Mouse (Mus musculus) stomach, embryonic 14.5 days (tissue): ENCODE measurements around the gene Adcy10. TPM values are rescaled to one million over a fixed set of nuclear protein-coding genes. Genes with fewer than 3 reads are reported as not detected.

Experiments
- ATAC-seq: fragments of 200-750 bp; cut with Nextera tagmentation; 2 replicates; pipeline ENCODE4 v1.8.0; 2017; ENCODE audit warnings: low read depth, moderate TSS enrichment; ENCODE audit not compliant: insufficient number of reproducible peaks, insufficient read depth, low FRiP score
- H3K27ac ChIP-seq: fragments of 300-500 bp; sonication (generic); 2 replicates; pipeline ENCODE4 v1.5.1; 2014; ENCODE audit warnings: mild to moderate bottlenecking, low read length, moderate library complexity, mixed read lengths
- H3K27me3 ChIP-seq: fragments of 300-500 bp; sonication (generic); 2 replicates; pipeline ENCODE4 v1.6.1; 2014; ENCODE audit warnings: low read length, control low read depth, mixed read lengths; ENCODE audit not compliant: control insufficient read depth, insufficient read depth
- H3K36me3 ChIP-seq: fragments of 300-500 bp; sonication (generic); 2 replicates; pipeline ENCODE4 v1.6.1; 2014; ENCODE audit warnings: mild to moderate bottlenecking, control low read depth, low read length, moderate library complexity, mixed read lengths; ENCODE audit not compliant: control insufficient read depth, insufficient read depth
- H3K4me1 ChIP-seq: fragments of 300-500 bp; sonication (generic); 2 replicates; pipeline ENCODE4 v1.6.1; 2014; ENCODE audit warnings: low read length, control low read depth, mixed read lengths; ENCODE audit not compliant: control insufficient read depth, insufficient read depth
- H3K4me2 ChIP-seq: fragments of 300-500 bp; sonication (generic); replicated peaks from 2 replicates; pipeline ENCODE4 v1.6.1; 2014; ENCODE audit warnings: low read depth, low read length, control low read depth
- H3K4me3 ChIP-seq: fragments of 300-500 bp; sonication (generic); 2 replicates; pipeline ENCODE4 v1.5.1; 2014; ENCODE audit warnings: low read depth, low read length, control low read depth
- H3K9ac ChIP-seq: fragments of 300-500 bp; sonication (generic); replicated peaks from 2 replicates; pipeline ENCODE4 v1.6.1; 2014; ENCODE audit warnings: low read depth, mild to moderate bottlenecking, control low read depth, low read length, moderate library complexity, mixed read lengths
- H3K9me3 ChIP-seq: fragments of 300-500 bp; sonication (generic); 2 replicates; pipeline ENCODE4 v1.6.1; 2016; ENCODE audit warnings: low read depth, low read length, control low read depth; ENCODE audit not compliant: control insufficient read depth
- WGBS: fragments of 180-500 bp; shearing (Covaris S2); extraction: QIAGEN DNeasy Blood & Tissue Kit; methylation state at CpG from one replicate; pipeline ENCODE4 v1.1.7; 2014; 5-methylcytosine and 5-hydroxymethylcytosine counted together
- polyA plus RNA-seq: library from polyadenylated mRNA; unstranded; fragments of >200 nt; fragmentation: Nextera tagmentation; extraction: Ambion mirVana; gene quantifications from 2 replicates; pipeline ENCODE4 v1.2.1, GENCODE M21; 2014

Gene Adcy10
- polyA plus RNA-seq, 1 experiment from 2014 or later: 0.39 TPM

DNA sequence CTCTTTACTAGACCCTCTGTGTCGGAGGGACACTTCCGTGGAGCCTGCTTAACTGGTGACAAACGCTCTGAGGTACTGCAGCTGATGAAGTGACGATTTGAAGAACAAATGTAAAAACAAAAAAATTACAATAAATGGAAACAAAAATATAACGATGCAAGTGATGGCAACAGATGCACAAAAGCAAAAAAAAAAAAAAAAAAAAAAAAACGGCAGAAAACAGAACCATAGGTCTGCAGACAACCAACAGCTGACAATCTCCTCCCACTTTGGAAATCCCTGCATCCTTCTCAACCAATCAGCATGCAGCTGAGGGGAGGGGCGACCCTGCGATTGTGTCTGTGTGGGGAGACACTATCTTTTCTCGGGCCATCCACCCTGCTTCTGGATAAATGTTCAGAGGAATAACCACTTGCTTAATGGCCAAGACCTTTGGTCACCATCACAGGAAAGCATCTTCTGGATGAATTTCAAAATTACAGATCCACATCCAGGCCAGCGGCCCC is 116.8 kb downstream of the Adcy10 start:
- Histone ChIP-seq H3K27me3 (no peaks in the 10 kb centered on the region), H3K4me2 (no peak overlapping the region), H3K9ac (no peak overlapping the region), H3K9me3 (no peaks in the 10 kb centered on the region), H3K4me1 (no peaks in the 10 kb centered on the region), H3K4me3 (no peak overlapping the region), H3K27ac (no peak overlapping the region), H3K36me3 (peaks cover 52% of the 10 kb centered on the region)
- WGBS: 85% methylated on average over 9 of the region's 10 CpGs
- no peak for ATAC-seq

DNA sequence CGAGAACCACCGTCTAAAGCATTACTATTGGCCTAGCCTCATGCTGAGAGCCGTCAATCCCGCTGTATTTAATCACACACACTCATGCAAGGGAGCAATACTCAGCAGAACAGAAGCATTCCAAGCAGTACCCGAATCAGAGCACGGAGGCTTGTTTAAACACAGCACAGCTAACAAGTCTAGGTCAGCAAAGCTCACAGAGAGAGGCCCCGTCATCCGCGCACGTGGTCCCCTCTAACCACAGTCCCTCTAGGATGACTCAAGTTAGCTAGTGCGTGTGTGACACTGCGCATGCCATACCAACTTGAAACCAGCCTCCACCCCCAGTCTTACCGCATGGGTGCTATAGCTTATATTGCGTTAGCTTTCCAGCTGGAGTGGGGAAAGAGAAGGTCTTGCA is 118.2 kb downstream of the Adcy10 start:
- Histone ChIP-seq H3K4me3 (no peak overlapping the region), H3K27me3 (no peaks in the 10 kb centered on the region), H3K4me1 (no peaks in the 10 kb centered on the region), H3K36me3 (peaks cover 52% of the 10 kb centered on the region), H3K27ac (no peak overlapping the region), H3K4me2 (no peak overlapping the region), H3K9ac (no peak overlapping the region), H3K9me3 (no peaks in the 10 kb centered on the region)
- peak; percentile 46; the same call in 1 of the 2 replicates for ATAC-seq
- 86% methylated on average over 14 of the region's 14 CpGs for WGBS

GRCm38 (mm10) chr1:165604203-165604602 is 119.2 kb downstream of the Adcy10 start:
- no peaks in the 10 kb centered on the region for H3K27me3 ChIP-seq
- H3K4me1 ChIP-seq: no peaks in the 10 kb centered on the region
- H3K9ac ChIP-seq: no peak overlapping the region
- H3K4me3 ChIP-seq: no peak overlapping the region
- peaks cover 48% of the 10 kb centered on the region for H3K36me3 ChIP-seq
- 81% methylated on average over 8 of the region's 8 CpGs for WGBS
- H3K9me3 ChIP-seq: no peaks in the 10 kb centered on the region
- no peak overlapping the region for H3K27ac ChIP-seq
- no peak for ATAC-seq
- H3K4me2 ChIP-seq: no peak overlapping the region

DNA sequence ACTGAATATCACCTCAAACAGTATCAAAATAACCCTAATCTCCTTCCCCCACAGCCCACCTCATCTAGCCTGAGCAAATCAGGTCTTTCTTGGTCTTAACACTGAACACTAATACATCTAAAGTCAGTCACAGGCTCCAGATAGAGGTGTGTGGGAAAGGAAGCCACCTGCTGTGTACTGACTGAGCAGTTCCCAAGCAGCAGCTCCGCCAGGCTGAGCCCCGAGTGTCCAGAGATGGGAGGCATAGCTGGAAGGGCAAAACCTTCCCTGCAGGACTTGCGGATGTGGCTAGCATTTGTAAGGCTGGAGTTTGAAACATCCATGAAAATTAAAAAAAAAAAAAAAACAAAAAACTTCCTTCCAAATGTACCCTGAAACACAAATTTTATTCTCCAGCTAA is 120.1 kb downstream of the Adcy10 start:
- H3K4me2 ChIP-seq: no peak overlapping the region
- H3K27me3 ChIP-seq: no peaks in the 10 kb centered on the region
- no peak overlapping the region for H3K4me3 ChIP-seq
- H3K36me3 ChIP-seq: peaks cover 48% of the 10 kb centered on the region
- H3K27ac ChIP-seq: no peak overlapping the region
- 89% methylated on average over 3 of the region's 3 CpGs for WGBS
- no peak for ATAC-seq
- H3K9ac ChIP-seq: no peak overlapping the region
- peaks cover 4% of the 10 kb centered on the region for H3K4me1 ChIP-seq
- no peaks in the 10 kb centered on the region for H3K9me3 ChIP-seq

DNA sequence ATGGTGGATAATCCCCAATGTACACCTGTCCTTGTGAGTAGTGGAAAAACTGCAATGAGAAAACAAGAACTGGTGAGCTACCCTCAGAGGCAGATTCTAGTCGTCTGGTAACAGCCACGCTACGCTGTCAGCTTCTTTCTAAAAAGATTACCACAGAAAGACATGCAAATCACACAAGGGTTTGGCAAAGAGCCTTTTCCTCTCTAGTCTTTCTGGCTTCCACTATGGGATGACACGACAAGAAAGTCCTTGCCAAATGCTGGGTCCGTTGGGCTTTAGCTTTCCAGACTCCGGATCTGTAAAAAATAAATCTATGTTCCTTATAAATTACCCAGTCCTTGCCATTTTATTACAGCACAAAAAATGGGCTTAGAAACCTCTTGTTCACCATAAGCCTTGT is 120.8 kb downstream of the Adcy10 start:
- WGBS: 86% methylated on average over 6 of the region's 6 CpGs
- Histone ChIP-seq H3K36me3 (peaks cover 48% of the 10 kb centered on the region), H3K4me2 (no peak overlapping the region), H3K4me3 (no peak overlapping the region), H3K27me3 (no peaks in the 10 kb centered on the region), H3K9me3 (no peaks in the 10 kb centered on the region), H3K27ac (no peak overlapping the region), H3K4me1 (peaks cover 10% of the 10 kb centered on the region), H3K9ac (no peak overlapping the region)
- no peak for ATAC-seq

- Histone ChIP-seq H3K4me2 (no peak overlapping the region), H3K9ac (no peak overlapping the region), H3K27me3 (no peaks in the 10 kb centered on the region), H3K4me3 (no peak overlapping the region), H3K27ac (no peak overlapping the region), H3K36me3 (peaks cover 28% of the 10 kb centered on the region), H3K4me1 (peaks cover 16% of the 10 kb centered on the region), H3K9me3 (no peaks in the 10 kb centered on the region)
- no peak for ATAC-seq
- 46% methylated on average over 4 of the region's 4 CpGs for WGBS
Observed at GRCm38 (mm10) chr1:165608904-165609303, 123.9 kb downstream of the Adcy10 start.

GRCm38 (mm10) chr1:165609495-165610320 is 124.7 kb downstream of the Adcy10 start:
- Histone ChIP-seq H3K4me2 (no peak overlapping the region), H3K9me3 (no peaks in the 10 kb centered on the region), H3K36me3 (peaks cover 23% of the 10 kb centered on the region), H3K27me3 (no peaks in the 10 kb centered on the region), H3K27ac (peak overlapping the region; percentile 39; the same call in 1 of the 2 replicates), H3K9ac (no peak overlapping the region), H3K4me1 (peaks cover 16% of the 10 kb centered on the region), H3K4me3 (no peak overlapping the region)
- WGBS: 34% methylated on average over 7 of the region's 7 CpGs
- ATAC-seq: peak; percentile 37; the same call in 1 of the 2 replicates

GRCm38 (mm10) chr1:165610321-165610999 is 125.5 kb downstream of the Adcy10 start:
- no peak for ATAC-seq
- peak overlapping the region; percentile 29; the same call in 1 of the 2 replicates for H3K27ac ChIP-seq
- no peak overlapping the region for H3K4me3 ChIP-seq
- peaks cover 16% of the 10 kb centered on the region for H3K4me1 ChIP-seq
- H3K27me3 ChIP-seq: no peaks in the 10 kb centered on the region
- H3K9me3 ChIP-seq: no peaks in the 10 kb centered on the region; the same call in 1 of the 2 replicates
- H3K9ac ChIP-seq: no peak overlapping the region
- H3K36me3 ChIP-seq: peaks cover 23% of the 10 kb centered on the region
- 47% methylated on average over 9 of the region's 9 CpGs for WGBS
- H3K4me2 ChIP-seq: no peak overlapping the region
